Mouse (Mus musculus): ENCODE data around the gene Il34.
"Not testable (repeated sequence)": the region's sequence is repeated elsewhere in the genome, so short reads cannot be mapped to it uniquely, and the experiment has no call there.

GRCm38 (mm10) chr8:110786501-110786900 lies 19.2 kb downstream of the Il34 start:
- TF ChIP-seq CTCF (IDR thresholded peaks at IDR 0.05); POLR2A (IDR thresholded peaks at IDR 0.05; ENCODE audit: insufficient read depth, low read depth, low read length): not testable (repeated sequence)

All from heart, adult 2 months (tissue).